Mouse (Mus musculus) retina, embryonic 14.5 days (tissue): Measurements from ENCODE around the gene Vmn1r1.
A peak's percentile ranks its signal among the peaks of the same experiment; 100 is the strongest.

ENCODE experiments used
- DNase-seq: peaks from one replicate; pipeline ENCODE4 v3.0.0-alpha.2; 2015; ENCODE audit warnings: low spot score

Gene Vmn1r1

DNA sequence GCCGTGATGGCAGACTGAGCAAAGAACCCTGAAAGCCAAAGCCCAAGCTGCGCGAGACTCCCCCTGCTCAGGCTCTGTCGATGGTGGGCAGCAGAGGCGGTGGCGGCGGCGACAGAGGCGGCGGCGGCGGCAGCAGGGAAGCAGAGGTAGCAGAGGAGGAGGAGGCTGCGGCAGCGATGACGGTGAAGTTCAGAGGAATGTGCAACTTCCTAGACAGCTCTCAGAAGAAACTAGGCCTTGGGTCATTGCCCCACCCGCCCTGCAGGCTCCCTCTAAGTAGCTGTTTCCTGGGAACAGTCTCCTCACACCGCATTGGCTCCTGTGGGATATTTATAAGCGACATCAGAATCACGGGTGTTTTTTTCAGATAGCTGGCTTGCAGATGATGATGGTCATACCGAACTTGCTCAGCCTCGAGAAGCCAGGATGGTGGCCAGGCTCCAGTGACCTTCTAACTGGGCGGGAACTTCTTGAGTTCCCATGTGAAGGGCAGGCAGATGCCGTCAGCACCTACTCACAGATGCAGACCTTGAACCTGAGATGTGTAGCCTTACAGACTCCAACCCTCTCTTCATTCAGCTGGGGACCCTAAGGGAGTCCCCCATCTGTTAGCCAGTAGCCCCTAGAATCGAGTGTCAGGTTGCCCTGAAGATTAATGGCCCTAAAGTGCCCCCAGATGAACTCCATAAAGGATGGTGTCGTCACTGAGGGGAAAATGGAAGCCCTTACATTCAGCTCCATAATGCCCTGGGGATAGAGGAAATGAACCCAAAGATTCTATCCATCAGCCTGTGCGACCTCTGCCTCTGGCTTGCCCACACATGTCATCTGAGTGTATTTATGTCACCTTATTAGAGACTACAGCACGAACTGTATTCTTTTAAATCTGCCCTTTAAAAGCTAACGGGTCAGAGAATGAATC, 26.8 kb downstream of the Vmn1r1 start:
- DNase-seq, result no peak

- DNase-seq, result no peak
Observed at GRCm38 (mm10) chr1:182130830-182131229, 33.5 kb downstream of the Vmn1r1 start.

GRCm38 (mm10) chr1:182124924-182125368, 39.3 kb downstream of the Vmn1r1 start:
- peak; percentile 80 for DNase-seq

DNA sequence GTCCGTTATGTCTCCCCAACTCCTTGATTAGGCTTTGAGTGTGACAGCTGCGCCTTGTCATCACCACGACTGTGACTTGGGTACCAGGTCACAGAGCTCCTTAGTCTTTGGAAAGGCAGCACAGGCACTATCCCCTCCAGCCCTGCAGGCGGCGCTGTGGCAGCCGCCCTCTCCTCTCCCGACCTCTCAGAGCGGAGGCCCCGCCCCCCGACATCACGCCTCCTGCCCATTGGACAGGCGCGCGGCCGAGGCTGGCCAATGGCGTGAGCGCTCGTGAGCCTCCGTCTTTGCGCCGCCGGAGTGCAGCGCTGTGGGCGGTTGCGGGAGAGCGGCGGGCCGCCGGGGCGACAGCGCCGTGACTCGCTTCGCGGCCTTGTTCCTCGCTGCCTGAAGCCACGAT, 39.8 kb downstream of the Vmn1r1 start, which contains the start of gene Srp9:
TSS of gene Srp9 (plus strand) at position 232 of the 400 bp plus-strand sequence.
- peak; percentile 99 for DNase-seq

DNA sequence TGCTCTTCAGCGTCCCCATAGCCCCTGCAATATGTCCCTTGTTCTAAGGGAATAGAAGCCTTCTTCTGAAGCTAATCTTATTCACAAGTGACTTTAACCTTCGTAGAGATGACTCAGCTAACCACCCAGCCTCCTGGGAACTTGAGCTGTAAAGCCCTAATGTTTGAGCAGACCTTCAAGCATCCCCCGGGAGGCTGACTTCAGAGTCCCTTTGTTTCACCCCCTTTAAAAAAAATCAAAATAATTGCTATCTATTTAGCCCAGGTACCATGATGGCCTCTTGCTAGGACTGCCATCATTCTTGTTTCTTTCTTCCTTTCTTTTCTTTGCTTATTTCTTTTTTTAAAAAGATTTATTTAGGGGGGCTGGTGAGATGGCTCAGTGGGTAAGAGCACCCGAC, 41.9 kb downstream of the Vmn1r1 start:
- no peak for DNase-seq

GRCm38 (mm10) chr1:182115651-182116408, 48.5 kb downstream of the Vmn1r1 start:
- peak; percentile 50 for DNase-seq

DNA sequence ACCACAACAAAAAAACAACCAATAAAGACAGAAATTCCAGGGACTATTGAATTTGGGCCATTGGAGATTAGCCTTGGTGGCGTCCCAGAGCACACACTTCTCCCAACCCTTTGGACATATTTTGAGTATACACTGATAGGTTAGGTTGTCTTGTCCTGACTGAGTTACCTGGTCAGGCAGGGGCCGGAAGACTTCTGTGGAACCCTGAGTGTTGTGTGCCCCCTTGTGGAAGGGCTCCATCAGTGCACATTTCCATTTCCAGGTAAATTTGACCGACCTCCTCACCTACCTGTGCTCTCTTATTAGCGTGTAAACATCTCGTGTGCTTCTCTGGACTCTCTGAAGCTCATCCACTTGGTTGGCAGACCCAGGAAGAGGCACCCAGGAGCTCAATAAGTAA, 49.1 kb downstream of the Vmn1r1 start:
- DNase-seq, result peak; percentile 73

GRCm38 (mm10) chr1:182113587-182114500, 50.4 kb downstream of the Vmn1r1 start:
- DNase-seq, result peak; percentile 77

DNA sequence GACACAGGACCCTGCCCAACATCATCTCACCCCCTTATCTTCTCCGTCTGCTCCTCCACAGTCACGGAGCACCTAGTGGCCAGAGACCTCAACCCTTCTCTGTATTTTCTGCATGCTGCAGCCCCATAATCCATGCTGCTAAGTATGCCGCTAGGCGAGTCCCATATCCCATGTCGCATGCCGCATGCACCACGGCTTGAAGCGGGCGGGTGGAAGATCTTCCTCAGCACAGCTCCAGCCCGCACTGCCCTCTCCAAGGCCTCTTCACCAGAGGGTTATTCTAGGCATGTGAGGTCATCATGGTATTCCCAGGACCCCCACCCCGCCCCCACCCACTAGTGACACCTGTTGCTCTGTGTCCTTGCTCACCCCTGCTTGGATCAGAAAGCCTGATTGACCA, 51.2 kb downstream of the Vmn1r1 start:
- DNase-seq, result no peak

- no peak for DNase-seq
Observed at GRCm38 (mm10) chr1:182112385-182112784, 51.9 kb downstream of the Vmn1r1 start.

GRCm38 (mm10) chr1:182111386-182112317, 52.6 kb downstream of the Vmn1r1 start:
- DNase-seq, result no peak

DNA sequence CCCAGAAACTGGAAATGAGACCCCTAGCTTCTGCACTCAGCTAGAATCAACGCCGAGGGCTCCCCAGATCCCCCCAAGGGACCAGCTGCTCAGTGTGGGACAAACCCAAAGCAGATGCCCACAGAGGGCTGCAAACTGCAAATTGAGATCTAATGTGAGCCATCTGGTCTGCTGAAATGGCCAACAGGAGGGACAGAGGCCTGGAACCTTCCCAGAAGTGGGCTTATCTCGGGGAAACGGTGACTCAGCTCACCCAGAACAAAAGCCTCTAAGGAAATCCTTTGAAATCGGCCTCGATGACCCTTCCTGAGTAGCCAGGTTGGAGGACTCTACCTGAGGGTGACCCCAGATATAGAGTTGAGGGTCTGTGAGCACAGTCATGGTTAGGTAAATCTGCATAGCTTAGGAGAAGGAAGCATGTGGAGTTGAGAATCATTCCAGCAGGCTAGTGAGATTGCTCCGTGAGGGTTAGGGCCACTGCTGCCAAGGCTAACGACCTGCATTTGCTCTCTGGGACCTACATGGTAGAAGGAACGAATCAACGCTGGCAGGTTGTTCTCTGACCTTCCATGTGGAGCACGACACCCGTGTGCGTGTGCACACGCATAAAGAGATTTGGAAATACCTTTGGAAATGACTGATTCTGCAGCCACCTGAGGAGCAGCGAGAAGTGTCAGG, 53.4 kb downstream of the Vmn1r1 start:
- DNase-seq, result no peak

GRCm38 (mm10) chr1:182110185-182110584, 54.1 kb downstream of the Vmn1r1 start:
- no peak for DNase-seq

GRCm38 (mm10) chr1:182108397-182109099, 55.7 kb downstream of the Vmn1r1 start:
- DNase-seq, result no peak

DNA sequence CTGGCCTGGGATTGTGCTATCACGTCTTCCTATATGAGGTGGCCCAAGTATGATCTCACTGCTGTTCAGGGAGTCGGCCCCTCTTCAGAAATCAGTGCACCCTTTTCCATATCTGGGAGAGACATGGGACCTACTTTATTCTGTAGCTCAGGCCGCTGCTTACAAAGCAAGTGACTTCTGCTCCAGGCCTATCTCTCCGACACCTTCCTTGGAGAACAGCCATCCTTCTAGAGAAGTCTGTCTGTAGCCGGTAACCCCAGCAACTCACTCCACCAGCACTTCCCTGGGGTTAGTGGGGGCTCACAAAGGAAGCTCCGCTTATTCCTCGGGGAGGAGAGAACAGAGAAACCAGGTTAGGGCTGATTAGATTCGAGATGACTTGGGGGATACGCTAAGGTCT, 57.0 kb downstream of the Vmn1r1 start:
- DNase-seq, result no peak

- no peak for DNase-seq
Observed at GRCm38 (mm10) chr1:182105023-182105422, 59.3 kb downstream of the Vmn1r1 start.
